Mouse (Mus musculus): Measurements from ENCODE around the gene Spata31d1b. TPM values are rescaled to one million over a fixed set of nuclear protein-coding genes. Genes with fewer than 3 reads are reported as not detected.
"Not testable (repeated sequence)": the region's sequence is repeated elsewhere in the genome, so short reads cannot be mapped to it uniquely, and the experiment has no call there.

Gene Spata31d1b
- polyA plus RNA-seq, 1 experiment = 1.00 TPM

DNA sequence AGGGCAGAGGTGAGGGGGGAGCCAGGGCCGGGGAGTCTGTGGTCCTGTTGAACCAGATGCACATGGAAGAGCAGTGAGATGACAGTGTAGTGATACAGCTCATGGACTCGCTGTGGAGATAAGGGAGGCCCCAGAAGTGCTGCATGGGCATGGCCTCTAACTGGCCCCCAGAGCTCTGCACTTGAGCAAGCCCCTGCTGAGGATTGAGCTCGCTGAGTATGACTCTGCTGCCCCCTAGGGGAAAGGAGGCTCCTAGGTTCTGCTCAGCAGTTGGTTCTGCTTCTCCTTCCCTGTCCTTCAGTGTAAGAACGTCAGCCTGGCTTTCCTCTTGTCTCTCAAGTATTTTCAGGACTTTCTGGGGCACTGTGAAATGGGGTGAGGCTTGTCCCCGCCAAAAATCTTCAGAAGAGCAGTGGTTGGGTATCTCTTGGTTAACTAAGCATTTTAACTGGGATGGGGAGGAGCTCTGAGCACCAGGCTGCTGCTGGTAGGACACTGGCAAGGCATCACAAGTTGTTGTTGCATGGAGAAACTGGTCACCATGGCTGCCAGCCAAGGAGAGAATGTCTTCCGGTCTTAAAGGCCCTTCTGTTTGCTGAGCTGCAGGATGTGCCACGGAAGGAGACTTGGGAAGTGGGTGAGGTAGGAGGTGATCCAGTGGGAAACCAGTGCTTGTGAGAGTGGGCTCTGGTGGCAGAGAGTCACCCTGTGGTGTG is 16.5 kb downstream of the Spata31d1b start:
- TF ChIP-seq CTCF (IDR thresholded peaks at IDR 0.05; ENCODE audit: borderline replicate concordance, control insufficient read depth, extremely low read depth, insufficient read depth, low read length, poor library complexity) (peak; percentile 68; the same call in 1 of the 2 replicates), POLR2A (IDR thresholded peaks at IDR 0.05; ENCODE audit: control insufficient read depth, extremely low read depth, insufficient read depth, low read length, poor library complexity) (no peak)
- Histone ChIP-seq H3K4me1 (replicated peaks; ENCODE audit: control insufficient read depth, insufficient read depth, low read length) (no peaks in the 10 kb centered on the region), H3K36me3 (ENCODE audit: control insufficient read depth, insufficient read depth, low read length) (no peaks in the 10 kb centered on the region), H3K4me3 (ENCODE audit: control insufficient read depth, insufficient read depth, low read length) (no peak overlapping the region), H3K27me3 (ENCODE audit: control insufficient read depth, insufficient read depth, low read length) (no peaks in the 10 kb centered on the region), H3K27ac (ENCODE audit: control insufficient read depth, insufficient read depth, low read length) (no peak overlapping the region)
- DNase-seq = peak; percentile 77
- 28% methylated on average over 7 of the region's 7 CpGs for WGBS

GRCm38 (mm10) chr13:59731652-59732051 is 19.6 kb downstream of the Spata31d1b start, which contains the start of gene Spata31d1d:
TSS of gene Spata31d1d (minus strand) at chr13:59731752.
- TF ChIP-seq CTCF (IDR thresholded peaks at IDR 0.05; ENCODE audit: borderline replicate concordance, control insufficient read depth, extremely low read depth, insufficient read depth, low read length, poor library complexity) = no peak
- TF ChIP-seq POLR2A (IDR thresholded peaks at IDR 0.05; ENCODE audit: control insufficient read depth, extremely low read depth, insufficient read depth, low read length, poor library complexity) = no peak
- no peaks in the 10 kb centered on the region for H3K27me3 ChIP-seq (ENCODE audit: control insufficient read depth, insufficient read depth, low read length)
- no peaks in the 10 kb centered on the region for H3K36me3 ChIP-seq (ENCODE audit: control insufficient read depth, insufficient read depth, low read length)
- no peak for DNase-seq
- no peak within 1 kb of the TSS for H3K4me3 ChIP-seq (ENCODE audit: control insufficient read depth, insufficient read depth, low read length)
- WGBS = 82% methylated on average over 7 of the region's 7 CpGs
- H3K27ac ChIP-seq (ENCODE audit: control insufficient read depth, insufficient read depth, low read length) = no peak within 1 kb of the TSS
- no peaks in the 10 kb centered on the region for H3K4me1 ChIP-seq (replicated peaks; ENCODE audit: control insufficient read depth, insufficient read depth, low read length)

GRCm38 (mm10) chr13:59733936-59734335 is 21.9 kb downstream of the Spata31d1b start:
- DNase-seq = no peak
- H3K27ac ChIP-seq (ENCODE audit: control insufficient read depth, insufficient read depth, low read length) = no peak overlapping the region
- 91% methylated on average over 4 of the region's 4 CpGs for WGBS
- H3K4me3 ChIP-seq (ENCODE audit: control insufficient read depth, insufficient read depth, low read length) = no peak overlapping the region
- H3K36me3 ChIP-seq (ENCODE audit: control insufficient read depth, insufficient read depth, low read length) = no peaks in the 10 kb centered on the region
- H3K4me1 ChIP-seq (replicated peaks; ENCODE audit: control insufficient read depth, insufficient read depth, low read length) = no peaks in the 10 kb centered on the region
- no peak for TF ChIP-seq CTCF (IDR thresholded peaks at IDR 0.05; ENCODE audit: borderline replicate concordance, control insufficient read depth, extremely low read depth, insufficient read depth, low read length, poor library complexity)
- no peak for TF ChIP-seq POLR2A (IDR thresholded peaks at IDR 0.05; ENCODE audit: control insufficient read depth, extremely low read depth, insufficient read depth, low read length, poor library complexity)
- no peaks in the 10 kb centered on the region for H3K27me3 ChIP-seq (ENCODE audit: control insufficient read depth, insufficient read depth, low read length)

DNA sequence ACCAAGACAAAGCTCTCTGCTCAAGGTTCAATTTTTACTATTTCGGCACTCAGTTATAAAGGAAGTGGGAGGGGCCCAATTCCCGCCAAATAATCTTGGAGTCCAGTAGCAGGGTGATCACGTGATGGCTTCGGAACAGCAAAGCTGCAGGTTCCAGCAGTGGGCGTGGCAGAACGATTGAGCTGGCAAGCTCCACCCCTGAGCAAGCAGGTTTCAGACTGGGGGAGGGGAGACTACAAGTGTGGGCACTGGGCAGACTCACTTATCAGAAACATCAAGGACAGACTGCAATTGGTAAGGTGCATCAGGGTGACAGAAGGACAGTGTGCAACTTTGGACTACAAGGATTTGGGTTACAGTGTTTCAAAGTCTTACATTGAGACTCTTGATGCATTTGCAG is 22.3 kb downstream of the Spata31d1b start:
- not testable (repeated sequence) for H3K4me3 ChIP-seq (ENCODE audit: control insufficient read depth, insufficient read depth, low read length); H3K4me1 ChIP-seq (replicated peaks; ENCODE audit: control insufficient read depth, insufficient read depth, low read length); H3K27me3 ChIP-seq (ENCODE audit: control insufficient read depth, insufficient read depth, low read length); DNase-seq; H3K36me3 ChIP-seq (ENCODE audit: control insufficient read depth, insufficient read depth, low read length); H3K27ac ChIP-seq (ENCODE audit: control insufficient read depth, insufficient read depth, low read length)
- 55% methylated on average over 6 of the region's 6 CpGs for WGBS

DNA sequence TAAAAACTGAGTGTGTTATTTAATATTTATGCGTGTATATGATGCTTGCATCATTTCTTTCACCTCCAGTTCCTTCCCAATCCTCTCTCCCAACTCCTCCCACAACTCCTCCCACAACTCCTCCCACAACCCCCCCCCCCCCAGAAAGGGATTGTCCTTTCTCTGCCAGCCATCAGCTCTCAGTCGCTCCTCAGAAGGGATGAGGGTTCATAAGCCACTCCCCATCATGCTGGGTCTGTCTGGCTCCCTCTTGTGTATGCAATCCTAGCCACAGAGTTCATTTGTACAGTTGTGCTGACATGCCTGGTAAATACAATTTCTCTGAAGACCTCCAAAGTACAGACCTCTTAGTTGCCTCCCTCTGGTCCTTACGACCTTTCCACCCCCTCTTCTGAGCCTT is 23.1 kb downstream of the Spata31d1b start:
- Histone ChIP-seq H3K4me1 (replicated peaks; ENCODE audit: control insufficient read depth, insufficient read depth, low read length) (no peaks in the 10 kb centered on the region), H3K27ac (ENCODE audit: control insufficient read depth, insufficient read depth, low read length) (no peak overlapping the region), H3K27me3 (ENCODE audit: control insufficient read depth, insufficient read depth, low read length) (no peaks in the 10 kb centered on the region), H3K36me3 (ENCODE audit: control insufficient read depth, insufficient read depth, low read length) (no peaks in the 10 kb centered on the region), H3K4me3 (ENCODE audit: control insufficient read depth, insufficient read depth, low read length) (no peak overlapping the region)
- no peak for TF ChIP-seq CTCF (IDR thresholded peaks at IDR 0.05; ENCODE audit: borderline replicate concordance, control insufficient read depth, extremely low read depth, insufficient read depth, low read length, poor library complexity)
- no peak for TF ChIP-seq POLR2A (IDR thresholded peaks at IDR 0.05; ENCODE audit: control insufficient read depth, extremely low read depth, insufficient read depth, low read length, poor library complexity)
- no peak for DNase-seq
- 26% methylated on average over 3 of the region's 3 CpGs for WGBS

DNA sequence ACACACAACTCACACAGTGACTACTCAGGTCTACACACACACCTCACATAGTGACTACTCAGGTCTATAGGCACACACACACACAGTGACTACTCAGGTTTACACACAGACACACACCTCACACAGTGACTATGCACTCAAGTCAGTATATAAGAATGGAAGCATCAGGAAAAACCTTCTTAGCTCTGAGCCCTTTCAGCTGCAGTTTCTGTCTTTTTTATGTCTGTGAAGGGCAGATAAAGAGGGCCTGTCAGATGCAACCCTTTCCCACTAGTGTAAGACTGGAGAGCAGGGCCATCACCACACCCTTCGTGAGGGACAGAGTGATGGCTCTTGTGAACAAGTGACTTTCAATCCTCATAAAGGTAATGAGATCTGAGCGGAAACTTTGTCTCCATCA is 26.4 kb downstream of the Spata31d1b start:
- no peaks in the 10 kb centered on the region for H3K36me3 ChIP-seq (ENCODE audit: control insufficient read depth, insufficient read depth, low read length)
- H3K27ac ChIP-seq (ENCODE audit: control insufficient read depth, insufficient read depth, low read length) = no peak overlapping the region
- no peak for TF ChIP-seq POLR2A (IDR thresholded peaks at IDR 0.05; ENCODE audit: control insufficient read depth, extremely low read depth, insufficient read depth, low read length, poor library complexity)
- TF ChIP-seq CTCF (IDR thresholded peaks at IDR 0.05; ENCODE audit: borderline replicate concordance, control insufficient read depth, extremely low read depth, insufficient read depth, low read length, poor library complexity) = no peak
- DNase-seq = no peak
- 99% methylated on average over 2 of the region's 2 CpGs for WGBS
- H3K27me3 ChIP-seq (ENCODE audit: control insufficient read depth, insufficient read depth, low read length) = no peaks in the 10 kb centered on the region
- H3K4me3 ChIP-seq (ENCODE audit: control insufficient read depth, insufficient read depth, low read length) = no peak overlapping the region
- H3K4me1 ChIP-seq (replicated peaks; ENCODE audit: control insufficient read depth, insufficient read depth, low read length) = no peaks in the 10 kb centered on the region

GRCm38 (mm10) chr13:59739397-59739796 is 27.3 kb downstream of the Spata31d1b start:
- WGBS = 92% methylated on average over 4 of the region's 4 CpGs

More at GRCm38 (mm10) chr13:59739397-59739796, 27.3 kb downstream of the Spata31d1b start:
- Histone ChIP-seq H3K27ac (ENCODE audit: control insufficient read depth, insufficient read depth, low read length) (no peak overlapping the region), H3K36me3 (ENCODE audit: control insufficient read depth, insufficient read depth, low read length) (no peaks in the 10 kb centered on the region), H3K27me3 (ENCODE audit: control insufficient read depth, insufficient read depth, low read length) (no peaks in the 10 kb centered on the region), H3K4me1 (replicated peaks; ENCODE audit: control insufficient read depth, insufficient read depth, low read length) (no peaks in the 10 kb centered on the region), H3K4me3 (ENCODE audit: control insufficient read depth, insufficient read depth, low read length) (no peak overlapping the region)
- no peak for DNase-seq
- TF ChIP-seq CTCF (IDR thresholded peaks at IDR 0.05; ENCODE audit: borderline replicate concordance, control insufficient read depth, extremely low read depth, insufficient read depth, low read length, poor library complexity) = no peak
- no peak for TF ChIP-seq POLR2A (IDR thresholded peaks at IDR 0.05; ENCODE audit: control insufficient read depth, extremely low read depth, insufficient read depth, low read length, poor library complexity)
